Mouse (Mus musculus): ENCODE results near the gene Khk. TPM values are rescaled to one million over a fixed set of nuclear protein-coding genes. Genes with fewer than 3 reads are reported as not detected.

The Khk gene
- total RNA-seq, 2 experiments from 2014 or later: 14.4 TPM

DNA sequence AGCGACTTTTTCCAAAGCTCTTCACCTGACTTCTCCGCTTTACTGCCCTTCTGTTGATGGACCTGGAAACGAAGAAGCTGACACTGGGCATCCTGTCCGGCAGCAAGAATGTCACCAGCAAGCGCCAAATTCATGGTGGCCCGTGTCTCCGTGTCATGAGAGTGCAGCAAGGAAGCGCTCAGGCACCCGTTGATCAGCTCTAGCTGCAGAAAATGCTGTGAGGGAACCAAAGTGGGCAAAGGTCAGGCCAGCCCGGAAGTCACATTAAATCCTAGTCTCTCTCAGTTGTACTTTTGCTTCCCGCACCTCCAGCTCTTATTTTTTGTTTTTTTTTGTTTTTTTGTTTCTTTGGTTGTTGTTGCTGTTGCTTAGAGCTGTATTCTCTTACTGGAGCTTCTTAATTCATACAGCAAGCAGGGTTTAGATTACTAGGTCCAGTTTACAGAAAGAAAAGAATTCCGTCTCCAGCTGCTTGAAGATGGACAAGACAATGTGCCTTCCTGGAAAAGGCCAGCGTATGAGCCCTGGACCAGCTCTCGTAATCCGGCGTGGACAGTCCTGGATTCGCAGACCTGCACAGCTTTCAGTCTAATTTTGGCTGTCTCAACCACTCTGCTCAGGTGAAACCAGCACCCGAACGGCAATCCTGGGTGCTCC lies 38.1 kb downstream of the Khk start:
- intact Hi-C loops (cut with DNase I): loop anchor here (10.0 kb wide), 1 partner anchor 235 kb away; the partner anchor contains the start of genes Eif2b4 and Snx17
- no peak for DNase-seq (ENCODE audit: low spot score in 2 of 2)

DNA sequence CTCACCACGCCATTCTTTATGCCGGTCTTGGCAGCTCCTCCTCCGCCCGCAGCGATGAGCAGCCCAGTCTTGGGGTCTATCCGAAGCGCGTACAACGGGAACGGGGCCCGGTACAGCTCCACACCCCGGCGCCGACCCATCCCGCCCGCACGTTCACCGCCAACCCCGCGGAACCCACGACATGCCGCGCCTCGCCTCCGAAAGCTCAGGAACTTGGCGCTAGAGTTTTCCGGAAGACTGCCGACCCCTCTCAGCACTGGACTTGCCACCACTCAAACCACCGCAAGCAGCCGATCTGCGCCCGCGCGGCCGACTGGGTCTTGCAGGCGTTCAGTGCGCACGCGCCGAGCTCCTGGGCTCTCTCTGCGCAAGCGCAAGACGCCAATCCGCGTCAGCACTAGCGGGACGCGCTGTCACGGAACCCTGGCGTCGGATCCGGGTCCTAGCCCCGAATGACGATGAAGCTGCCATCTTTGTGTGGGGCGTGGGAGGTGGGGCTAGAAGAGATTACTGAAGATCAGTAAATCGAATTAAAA lies 38.8 kb downstream of the Khk start, which contains the start of gene Preb:
Gene Preb (minus strand): TSS at position 396 of the 536 bp plus-strand sequence.
- intact Hi-C loops (cut with DNase I): loop anchor here (5.0 to 10.0 kb wide), 2 partner anchors 87 to 235 kb away; partner anchors contain the start of genes Atraid, Eif2b4, Slc5a6 and Snx17
- peak; percentile 99 for DNase-seq (ENCODE audit: low spot score in 2 of 2)

DNA sequence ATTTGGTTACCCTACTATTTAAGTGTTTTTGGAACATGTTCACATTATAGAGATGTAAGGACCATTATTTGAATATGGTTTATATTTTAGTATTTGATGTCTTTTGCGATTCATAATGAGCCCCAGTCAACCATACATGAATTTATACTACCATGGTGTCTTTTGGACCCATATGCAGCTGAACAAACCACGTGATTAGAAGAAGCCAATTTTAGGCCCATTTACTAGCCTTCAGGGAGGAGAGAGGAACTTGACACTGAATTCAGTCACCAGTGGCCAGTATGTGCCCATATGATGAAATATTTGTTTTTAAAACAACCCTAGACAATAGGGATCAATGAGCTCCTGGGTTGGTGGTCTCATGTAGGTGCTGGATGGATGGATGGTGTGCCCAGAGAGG lies 39.6 kb downstream of the Khk start:
- intact Hi-C loops (cut with DNase I): loop anchor here (5.0 kb wide), 1 partner anchor 86 kb away; the partner anchor contains the start of genes Atraid and Slc5a6
- no peak for DNase-seq (ENCODE audit: low spot score in 2 of 2)

DNA sequence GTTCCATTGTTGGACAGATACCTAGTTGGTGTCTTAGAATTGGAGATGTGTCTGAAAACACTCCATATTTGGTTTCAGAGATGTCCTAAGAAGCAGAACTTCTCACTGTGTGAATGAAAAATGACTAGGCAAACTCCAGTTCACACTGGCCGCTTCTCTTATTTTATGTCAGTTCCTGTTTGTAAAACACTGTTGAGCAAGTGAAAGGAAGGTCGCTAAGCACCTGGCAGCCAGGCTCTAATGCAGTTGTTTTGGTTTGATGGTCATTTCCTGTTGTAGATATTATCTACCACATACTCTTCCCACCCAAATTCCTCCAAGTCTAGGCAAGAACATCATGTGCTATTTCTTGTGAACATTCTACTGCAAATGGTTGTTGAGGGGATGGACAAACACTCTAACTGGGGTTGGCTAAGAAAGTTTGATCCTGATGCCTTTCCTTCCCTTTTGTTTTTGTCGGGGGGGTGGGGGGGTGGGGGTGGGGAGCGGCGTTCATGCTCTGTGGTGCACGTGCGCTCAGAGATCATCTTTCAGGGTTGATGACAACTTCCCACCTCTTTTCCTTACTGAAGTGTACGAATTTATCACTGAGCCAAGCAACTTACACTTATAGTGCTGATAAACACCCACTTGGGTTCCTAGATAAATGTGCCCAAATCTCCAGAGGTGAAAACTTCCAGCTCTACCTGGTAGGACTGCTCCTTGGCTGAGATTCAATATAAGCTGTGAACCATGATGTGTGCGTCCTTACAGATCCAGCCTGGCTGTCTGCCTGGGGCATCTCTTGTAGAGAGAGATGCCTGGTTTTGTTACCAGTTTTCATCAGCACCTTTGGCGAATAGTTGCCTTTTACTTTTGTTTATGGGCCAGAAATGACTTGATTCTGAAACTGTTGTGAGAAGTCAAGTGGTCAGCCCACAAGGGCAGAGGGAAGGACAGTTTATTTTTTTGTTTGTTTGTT lies 40.6 kb downstream of the Khk start:
- no peak for DNase-seq (ENCODE audit: low spot score in 2 of 2)
- intact Hi-C loops (cut with DNase I): loop anchor here (5.0 kb wide), 1 partner anchor 85 kb away; the partner anchor contains the start of genes Atraid and Slc5a6

DNA sequence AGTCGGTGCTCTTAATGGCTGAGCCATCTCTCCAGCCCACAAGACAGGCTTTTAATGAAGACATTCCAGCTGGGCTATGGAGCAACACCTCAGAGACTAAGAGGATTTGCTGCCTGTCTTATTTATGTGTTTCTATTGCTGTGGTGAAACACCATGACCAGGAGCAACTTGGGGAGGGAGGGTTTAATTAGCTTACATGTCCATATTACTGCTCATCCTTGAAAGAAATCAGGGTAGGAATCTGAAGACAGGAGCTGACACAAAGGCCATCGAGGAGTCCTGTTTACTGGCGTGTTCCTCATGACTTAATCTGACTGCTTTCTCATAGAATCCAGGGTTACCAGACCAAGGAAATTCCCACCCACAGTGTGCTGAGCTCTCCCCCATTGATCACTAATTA lies 42.7 kb downstream of the Khk start:
- intact Hi-C loops (cut with DNase I): loop anchor here (5.0 kb wide), 1 partner anchor 83 kb away; the partner anchor contains the start of genes Atraid and Slc5a6

DNA sequence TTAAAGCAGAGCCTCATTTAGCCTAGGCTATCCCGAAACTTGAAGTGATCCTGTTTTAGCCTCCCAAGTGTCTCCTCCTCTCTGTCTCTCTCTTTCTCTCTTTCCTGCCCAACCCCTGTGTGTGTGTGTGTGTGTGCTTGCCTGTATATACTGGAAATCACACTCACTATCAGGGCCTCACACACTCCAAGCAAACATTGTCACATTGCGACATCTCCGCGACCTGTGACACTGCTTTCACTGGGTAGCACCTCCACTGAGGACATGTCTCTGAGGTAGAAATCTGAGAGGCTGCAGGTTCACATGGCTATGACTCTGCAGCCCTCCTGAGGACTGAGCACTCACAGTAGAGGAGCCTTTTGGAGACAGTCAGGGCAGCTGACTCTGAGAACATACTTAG lies 45.0 kb downstream of the Khk start:
- intact Hi-C loops (cut with DNase I): loop anchor here (5.0 kb wide), 1 partner anchor 36 kb away; no protein-coding TSS in a partner anchor
- DNase-seq (ENCODE audit: low spot score in 2 of 2): no peak

More for the DNA sequence above, 42.7 kb downstream of the Khk start:
- no peak for DNase-seq (ENCODE audit: low spot score in 2 of 2)

DNA sequence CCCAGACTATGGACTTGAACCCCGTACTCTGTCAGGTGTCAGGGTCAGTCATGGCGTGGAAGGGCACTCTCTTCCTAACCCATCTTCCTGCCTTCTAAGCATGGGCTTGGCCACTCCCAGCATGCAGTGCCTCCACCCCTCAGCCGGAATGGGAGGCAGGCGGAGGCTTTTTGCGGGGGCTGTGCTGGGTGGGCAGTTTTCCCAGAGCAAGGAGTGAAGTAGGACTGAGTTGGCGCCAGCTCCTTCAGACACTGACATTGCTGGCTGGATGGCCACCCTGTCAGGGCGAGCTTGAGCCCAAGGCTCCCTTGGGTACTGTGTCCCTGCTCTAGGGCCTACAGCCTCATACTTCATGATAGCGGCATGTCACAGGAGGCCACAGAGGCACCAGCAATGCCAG lies 47.2 kb downstream of the Khk start, which contains the start of gene Tcf23:
Gene Tcf23 (plus strand): TSS at position 247 of the 400 bp plus-strand sequence.
- intact Hi-C loops (cut with DNase I): loop anchor here (5.0 kb wide), 1 partner anchor 34 kb away; no protein-coding TSS in a partner anchor
- no peak for DNase-seq (ENCODE audit: low spot score in 2 of 2)

DNA sequence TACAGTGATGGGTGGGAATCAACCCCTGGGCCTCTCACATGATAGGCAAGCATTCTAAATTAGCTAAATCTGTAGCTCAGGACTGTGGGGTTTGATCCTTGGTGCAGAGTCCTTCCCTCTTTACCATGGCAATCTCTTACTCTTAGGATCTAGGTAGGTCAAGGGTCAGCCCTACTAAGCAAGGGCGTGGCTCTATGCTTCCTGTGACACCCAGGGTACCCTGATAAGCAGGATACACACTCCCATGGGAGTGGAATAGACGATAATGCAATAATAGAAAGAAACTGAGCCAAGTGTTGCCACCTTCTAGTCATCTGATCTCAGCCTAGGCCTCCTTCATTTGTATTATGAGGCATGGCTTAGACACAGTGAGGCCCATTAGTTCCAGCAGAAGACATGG lies 48.2 kb downstream of the Khk start:
- no peak for DNase-seq (ENCODE audit: low spot score in 2 of 2)
- intact Hi-C loops (cut with DNase I): loop anchor here (5.0 kb wide), 1 partner anchor 33 kb away; no protein-coding TSS in a partner anchor

DNA sequence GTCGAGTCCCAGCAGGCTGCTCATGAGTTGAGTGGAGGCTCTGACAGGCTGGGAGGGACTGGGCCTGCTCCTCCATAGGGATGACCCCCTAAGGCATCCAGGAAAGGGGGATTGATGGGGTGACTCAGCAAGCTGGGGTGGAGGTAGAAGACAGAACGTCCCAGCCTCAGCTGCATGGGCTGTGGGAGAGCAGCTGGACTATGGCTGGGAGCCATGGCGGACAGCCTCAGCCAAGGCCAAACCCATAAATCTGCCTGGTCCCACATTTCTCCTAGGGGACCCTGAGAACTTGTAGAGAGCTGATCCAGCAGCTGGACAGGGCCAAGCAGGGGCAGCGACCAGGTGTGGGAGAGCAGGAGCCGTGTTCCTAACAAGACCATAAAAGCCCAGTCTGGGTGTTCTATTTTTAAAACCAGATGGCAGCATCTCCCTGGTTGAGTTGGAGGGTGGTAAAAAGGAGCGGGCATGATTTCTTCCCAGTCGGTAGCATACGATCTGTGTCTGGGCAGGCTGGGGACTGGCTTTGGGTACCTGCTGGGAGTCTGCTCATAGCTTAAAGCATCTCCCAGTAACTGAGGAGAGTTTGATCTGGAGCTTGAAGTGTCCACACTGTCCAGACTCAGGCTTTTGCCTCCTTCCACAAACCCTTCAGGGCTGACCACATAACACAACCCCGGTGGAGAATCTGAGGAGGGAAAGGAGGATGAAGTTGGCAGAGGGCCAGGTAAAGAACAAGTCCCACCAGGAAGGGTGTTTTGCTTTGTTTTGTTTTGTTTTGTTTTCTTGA lies 53.8 kb downstream of the Khk start:
- DNase-seq (ENCODE audit: low spot score in 2 of 2): no peak
- intact Hi-C loops (cut with DNase I): no loop called here

Other genes with a start within 250 kb of the Khk start
- 10 to 100 TPM; 21.6 to 30.1 TPM for gene Dpysl5, start 209.9 kb upstream of the Khk start, total RNA-seq (2021)
- 100 to 1,000 TPM; 223 to 238 TPM for gene Mapre3, start 106.8 kb upstream of the Khk start, total RNA-seq (2021)
- gene Tmem214, start 53.4 kb upstream of the Khk start, total RNA-seq (2021): 10 to 100 TPM; 51.9 to 79.5 TPM
- 10 to 100 TPM; 13.5 to 20.2 TPM for gene Agbl5, start 32.7 kb upstream of the Khk start, total RNA-seq (2021)
- gene Ost4, start 13.6 kb upstream of the Khk start, total RNA-seq (2021): 10 to 100 TPM; 82.6 to 97.0 TPM
- gene Emilin1, start 8.0 kb upstream of the Khk start, total RNA-seq (2021): 1 to 10 TPM; 1.7 to 5.1 TPM
- gene Cgref1, start 24.2 kb downstream of the Khk start, total RNA-seq (2021): 10 to 100 TPM; 26.1 to 26.4 TPM
- gene Preb, start 38.9 kb downstream of the Khk start, total RNA-seq (2021): 100 to 1,000 TPM; 121 to 128 TPM
- gene Tcf23, start 47.2 kb downstream of the Khk start, total RNA-seq (2021): under 1 TPM; 0.15 to 0.27 TPM
- gene Atraid, start 126.9 kb downstream of the Khk start, total RNA-seq (2021): 10 to 100 TPM; 74.3 to 75.8 TPM
- 10 to 100 TPM; 14.4 to 17.9 TPM for gene Slc5a6, start 127.5 kb downstream of the Khk start, total RNA-seq (2021)
- gene Cad, start 133.3 kb downstream of the Khk start, total RNA-seq (2021): 10 to 100 TPM; 18.1 to 21.8 TPM
- gene Dnajc5g, start 184.9 kb downstream of the Khk start, total RNA-seq (2021): not detected
- gene Slc30a3, start 186.8 kb downstream of the Khk start, total RNA-seq (2021): 100 to 1,000 TPM; 155 to 159 TPM
- 1 to 10 TPM; 1.4 to 2.8 TPM for gene Trim54, start 195.3 kb downstream of the Khk start, total RNA-seq (2021)
- 1 to 10 TPM in 1 of 2 experiments, not detected in 1; 2.4 TPM for gene Ucn, start 217.4 kb downstream of the Khk start, total RNA-seq (2021)
- gene Mpv17, start 232.8 kb downstream of the Khk start, total RNA-seq (2021): 10 to 100 TPM; 46.2 to 50.8 TPM